20 mouse cellular contexts compared by ENCODE assay signal in genomic region chr4:43993072-43993471, GRCm38 (mm10). TPM values are rescaled to one million over a fixed set of nuclear protein-coding genes. Genes with fewer than 3 reads are reported as not detected.
"Had no signal": no experiment of that assay in that cellular context is flagged by ENCODE, and none has a peak within 500 bp of the region (broad histone marks: within the 10 kb centered on the region; RNA-seq: fewer than 3 reads in every experiment).

No protein-coding gene starts in this region.

- H3K27ac ChIP-seq: limb, embryonic 15.5 days; liver, embryonic 13.5 days; midbrain, embryonic 12.5 days; neural tube, embryonic 13.5 days; stomach, embryonic 15.5 days had no signal

- H3K9me3 ChIP-seq: limb, embryonic 15.5 days; liver, embryonic 13.5 days; midbrain, embryonic 12.5 days; neural tube, embryonic 13.5 days; stomach, embryonic 15.5 days had no signal

- H3K9ac ChIP-seq: limb, embryonic 15.5 days; liver, embryonic 13.5 days; midbrain, embryonic 12.5 days; neural tube, embryonic 13.5 days; stomach, embryonic 15.5 days had no signal

- DNase-seq: kidney, postnatal 10 days; kidney, postnatal 4 days; liver, embryonic 13.5 days; lung, adult 18-20 months; right cerebral cortex, postnatal 14 days; thymus, postnatal 36 days had no signal

- H3K36me3 ChIP-seq: limb, embryonic 15.5 days; liver, embryonic 13.5 days; midbrain, embryonic 12.5 days; neural tube, embryonic 13.5 days; stomach, embryonic 15.5 days had no signal

- H3K4me3 ChIP-seq: limb, embryonic 15.5 days; liver, embryonic 13.5 days; midbrain, embryonic 12.5 days; neural tube, embryonic 13.5 days; stomach, embryonic 15.5 days had no signal

- H3K27me3 ChIP-seq: limb, embryonic 15.5 days; liver, embryonic 13.5 days; neural tube, embryonic 13.5 days; stomach, embryonic 15.5 days had no signal

- H3K4me1 ChIP-seq: limb, embryonic 15.5 days; liver, embryonic 13.5 days; midbrain, embryonic 12.5 days; neural tube, embryonic 13.5 days; stomach, embryonic 15.5 days had no signal

RNA-seq across cellular contexts. Expression of gene Ccin, which starts 9.8 kb away (rescaled TPM):
- total RNA-seq: layer of hippocampus, adult 8-10 months; layer of hippocampus, postnatal 14 days; left cerebral cortex, adult 18-20 months; left cerebral cortex, postnatal 14 days; megakaryocyte-erythroid progenitor cell, adult 5-6 weeks had no signal
- polyA plus RNA-seq: kidney, embryonic 14.5 days; limb, embryonic 11.5 days; limb, embryonic 15.5 days; liver, embryonic 13.5 days; lung, embryonic 16.5 days; midbrain, embryonic 12.5 days; midbrain, embryonic 16.5 days; neural tube, embryonic 13.5 days; stomach, embryonic 15.5 days; thymus, postnatal 0 days had no signal
